Mouse (Mus musculus) stomach, postnatal 0 days (tissue): ENCODE measurements around the gene Sirt2. TPM values are rescaled to one million over a fixed set of nuclear protein-coding genes. Genes with fewer than 3 reads are reported as not detected.
A peak's percentile ranks its signal among the peaks of the same experiment; 100 is the strongest.

Source experiments
- ATAC-seq: fragments of 200-750 bp; cut with Nextera tagmentation; 2 replicates; pipeline ENCODE4 v1.8.0; 2017; ENCODE audit not compliant: low FRiP score, low TSS enrichment
- DNase-seq: peaks from one replicate; pipeline ENCODE4 v3.0.0-alpha.2; 2016; ENCODE audit warnings: low spot score
- H3K27ac ChIP-seq: fragments of 300-500 bp; sonication (generic); replicated peaks from 2 replicates; pipeline ENCODE4 v1.5.1; 2014; ENCODE audit warnings: mild to moderate bottlenecking, control low read depth
- H3K27me3 ChIP-seq: fragments of 300-500 bp; sonication (generic); 2 replicates; pipeline ENCODE4 v1.6.1; 2014; ENCODE audit warnings: low read length; ENCODE audit not compliant: control insufficient read depth, insufficient read depth
- H3K36me3 ChIP-seq: fragments of 300-500 bp; sonication (generic); 2 replicates; pipeline ENCODE4 v1.6.1; 2014; ENCODE audit warnings: low read length, mixed read lengths; ENCODE audit not compliant: control insufficient read depth, insufficient read depth
- H3K4me1 ChIP-seq: fragments of 300-500 bp; sonication (generic); replicated peaks from 2 replicates; pipeline ENCODE4 v1.6.1; 2014; ENCODE audit warnings: antibody characterized with exemption; ENCODE audit not compliant: control insufficient read depth, insufficient read depth
- H3K4me2 ChIP-seq: fragments of 300-500 bp; sonication (generic); replicated peaks from 2 replicates; pipeline ENCODE4 v1.6.1; 2014; ENCODE audit warnings: low read depth, mild to moderate bottlenecking, control low read depth, moderate library complexity
- H3K4me3 ChIP-seq: fragments of 300-500 bp; sonication (generic); 2 replicates; pipeline ENCODE4 v1.5.1; 2014; ENCODE audit warnings: low read depth, low read length, control low read depth
- H3K9ac ChIP-seq: fragments of 300-500 bp; sonication (generic); 2 replicates; pipeline ENCODE4 v1.6.1; 2014; ENCODE audit warnings: mild to moderate bottlenecking, low read length, control low read depth, mixed read lengths
- H3K9me3 ChIP-seq: fragments of 300-500 bp; sonication (generic); 2 replicates; pipeline ENCODE4 v1.6.1; 2016; ENCODE audit warnings: low read length; ENCODE audit not compliant: control insufficient read depth
- CTCF ChIP-seq: IDR thresholded peaks from 2 replicates; pipeline ENCODE4 v1.5.1; 2016; ENCODE audit warnings: antibody characterized with exemption, low read depth, mild to moderate bottlenecking, moderate library complexity
- EP300 ChIP-seq: optimal IDR thresholded peaks from 2 replicates; pipeline ENCODE3; 2016; ENCODE audit warnings: antibody characterized with exemption
- WGBS: fragments of 180-500 bp; shearing (Covaris S2); extraction: QIAGEN DNeasy Blood & Tissue Kit; methylation state at CpG from one replicate; pipeline ENCODE4 v1.1.7; 2014; 5-methylcytosine and 5-hydroxymethylcytosine counted together
- polyA plus RNA-seq: library from polyadenylated mRNA; unstranded; fragments of >200 nt; fragmentation: Nextera tagmentation; extraction: Ambion mirVana; gene quantifications from 2 replicates; pipeline ENCODE4 v1.2.1, GENCODE M21; 2015

The Sirt2 gene
- polyA plus RNA-seq, 1 experiment from 2014 or later, result 35.3 TPM

DNA sequence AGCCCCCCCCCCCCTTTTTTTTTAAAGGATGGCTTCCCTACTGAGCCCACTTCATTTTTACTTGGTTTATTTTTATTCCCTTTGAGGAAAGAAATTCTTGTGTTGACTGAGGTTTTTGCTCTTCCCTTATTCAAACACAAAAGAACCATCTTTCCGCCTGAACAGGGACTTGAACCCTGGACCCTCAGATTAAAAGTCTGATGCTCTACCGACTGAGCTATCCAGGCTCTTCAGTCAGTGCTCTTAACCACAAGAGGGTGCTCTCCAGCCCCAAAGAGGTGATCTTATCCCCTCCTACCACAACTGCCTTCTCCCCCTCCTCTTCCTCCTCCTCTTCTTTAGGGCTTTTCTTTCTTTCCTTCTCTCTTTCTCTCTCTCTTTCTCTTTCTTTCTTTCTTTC, 27.3 kb downstream of the Sirt2 start:
- 45% methylated on average over 2 of the region's 2 CpGs for WGBS
- H3K9ac ChIP-seq, result no peak overlapping the region
- no peak overlapping the region for H3K4me2 ChIP-seq
- no peak overlapping the region for H3K27ac ChIP-seq
- H3K9me3 ChIP-seq, result no peaks in the 10 kb centered on the region
- TF ChIP-seq EP300, result no peak
- peak; percentile 64 for TF ChIP-seq CTCF
- H3K4me1 ChIP-seq, result no peaks in the 10 kb centered on the region; the same call in 1 of the 2 replicates
- H3K36me3 ChIP-seq, result no peaks in the 10 kb centered on the region
- H3K27me3 ChIP-seq, result no peaks in the 10 kb centered on the region
- no peak overlapping the region for H3K4me3 ChIP-seq
- DNase-seq (no peak), ATAC-seq (no peak)

DNA sequence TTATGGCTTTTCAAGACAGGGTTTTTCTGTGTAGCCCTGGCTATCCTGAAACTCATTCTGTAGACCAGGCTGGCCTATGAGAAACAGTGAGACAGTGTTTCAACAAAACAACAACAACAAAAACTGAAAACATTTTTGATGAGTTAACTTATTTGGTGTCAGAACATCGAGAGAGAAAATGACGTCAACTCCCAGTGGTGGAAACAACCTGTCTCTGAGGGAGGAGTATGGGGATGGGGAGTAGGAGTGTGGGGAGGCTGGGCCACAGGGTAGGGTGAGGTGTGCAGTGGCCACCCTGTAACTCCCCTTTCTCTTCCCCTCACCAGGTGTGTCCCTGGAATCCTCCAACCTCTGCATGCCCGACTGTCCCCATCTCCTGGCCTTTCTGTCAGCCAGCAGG, 28.0 kb downstream of the Sirt2 start:
- H3K4me2 ChIP-seq, result no peak overlapping the region
- DNase-seq, result no peak
- no peaks in the 10 kb centered on the region for H3K4me1 ChIP-seq
- no peaks in the 10 kb centered on the region for H3K9me3 ChIP-seq
- WGBS, result 69% methylated on average over 3 of the region's 3 CpGs
- TF ChIP-seq CTCF (no peak), EP300 (no peak)
- H3K27me3 ChIP-seq, result no peaks in the 10 kb centered on the region
- ATAC-seq, result no peak
- H3K9ac ChIP-seq, result no peak overlapping the region
- no peak overlapping the region for H3K27ac ChIP-seq
- H3K4me3 ChIP-seq, result no peak overlapping the region
- no peaks in the 10 kb centered on the region for H3K36me3 ChIP-seq

DNA sequence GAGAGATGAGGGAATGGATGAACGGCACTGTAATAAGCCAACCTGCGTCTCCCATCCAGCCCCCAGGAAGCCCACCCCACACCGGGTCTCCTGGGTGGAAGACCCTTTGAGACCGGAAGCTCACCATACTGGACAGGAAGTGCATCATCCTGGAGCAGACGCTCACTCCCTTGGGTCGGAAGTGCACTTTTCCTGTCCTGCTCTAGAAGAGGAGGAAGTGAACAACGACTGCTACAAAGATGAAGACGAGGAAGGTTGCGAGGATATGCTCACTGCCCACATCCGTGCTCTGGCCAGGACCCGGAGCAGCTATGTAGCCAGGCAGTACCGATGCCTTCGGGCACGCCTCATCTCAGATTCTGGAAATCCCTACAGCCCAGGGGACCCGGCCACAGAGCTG, 29.3 kb downstream of the Sirt2 start:
- H3K4me2 ChIP-seq, result no peak overlapping the region
- no peak for DNase-seq
- 74% methylated on average over 15 of the region's 15 CpGs for WGBS
- peak overlapping the region; percentile 18; the same call in 1 of the 2 replicates for H3K9ac ChIP-seq
- TF ChIP-seq EP300, result no peak
- no peak for TF ChIP-seq CTCF
- no peaks in the 10 kb centered on the region for H3K4me1 ChIP-seq
- no peak for ATAC-seq
- peak overlapping the region; percentile 69; the same call in 1 of the 2 replicates for H3K27ac ChIP-seq
- H3K36me3 ChIP-seq, result no peaks in the 10 kb centered on the region
- H3K9me3 ChIP-seq, result no peaks in the 10 kb centered on the region
- no peak overlapping the region for H3K4me3 ChIP-seq
- H3K27me3 ChIP-seq, result no peaks in the 10 kb centered on the region

DNA sequence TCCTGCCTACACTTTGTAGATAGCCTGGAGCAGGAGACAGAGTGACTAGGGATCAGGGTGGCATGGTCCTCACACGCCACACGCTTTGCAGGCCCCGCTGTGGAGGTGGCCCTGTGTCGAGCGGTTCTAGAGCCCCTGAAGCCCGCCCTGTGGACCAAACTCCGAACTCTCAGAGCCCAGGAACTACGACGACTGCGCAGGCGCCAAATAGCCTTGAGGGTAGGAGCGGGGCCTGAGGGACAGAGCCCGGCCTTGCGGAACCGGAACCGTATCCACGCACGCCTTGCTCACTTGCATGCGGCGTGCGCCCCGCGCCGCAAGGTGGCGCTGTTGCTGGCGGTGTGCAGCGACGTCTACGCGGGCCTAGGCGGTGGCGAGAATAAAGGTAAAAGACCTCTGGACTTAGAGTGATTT, 30.0 kb downstream of the Sirt2 start:
- ATAC-seq (peak; percentile 83), DNase-seq (peak; percentile 89)
- Histone ChIP-seq H3K4me1 (no peaks in the 10 kb centered on the region), H3K27ac (peak overlapping the region; percentile 69), H3K4me2 (peak overlapping the region; percentile 45), H3K9ac (peak overlapping the region; percentile 59), H3K27me3 (no peaks in the 10 kb centered on the region), H3K4me3 (peak overlapping the region; percentile 6; the same call in 1 of the 2 replicates), H3K9me3 (no peaks in the 10 kb centered on the region), H3K36me3 (no peaks in the 10 kb centered on the region)
- TF ChIP-seq EP300, result no peak
- peak; percentile 99 for TF ChIP-seq CTCF
- WGBS, result 16% methylated on average over 32 of the region's 32 CpGs

DNA sequence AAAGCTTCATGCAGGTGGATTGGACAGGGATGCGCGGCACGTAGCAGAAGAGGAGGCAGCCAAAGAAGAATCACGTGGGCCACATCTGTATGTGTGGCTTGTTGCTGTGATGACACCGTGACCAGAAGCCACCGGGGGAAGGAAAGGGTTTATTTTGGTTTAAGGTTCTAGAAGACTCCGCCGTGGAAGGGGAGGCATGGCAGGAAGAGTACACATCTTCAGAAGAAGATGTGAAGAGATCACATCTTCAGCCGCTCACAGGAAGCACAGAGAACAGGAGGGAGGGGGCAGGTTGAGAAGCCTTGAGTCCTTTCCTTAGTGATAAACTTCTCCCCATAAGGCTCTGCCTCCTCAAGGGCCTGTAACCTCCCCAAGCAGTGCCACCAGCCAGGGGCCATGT, 33.5 kb downstream of the Sirt2 start:
- Histone ChIP-seq H3K27me3 (no peaks in the 10 kb centered on the region), H3K36me3 (no peaks in the 10 kb centered on the region), H3K4me1 (peaks cover 12% of the 10 kb centered on the region), H3K27ac (no peak overlapping the region), H3K9ac (no peak overlapping the region), H3K9me3 (no peaks in the 10 kb centered on the region), H3K4me3 (no peak overlapping the region), H3K4me2 (no peak overlapping the region)
- TF ChIP-seq EP300 (no peak), CTCF (no peak)
- DNase-seq (no peak), ATAC-seq (no peak)
- 94% methylated on average over 9 of the region's 9 CpGs for WGBS

DNA sequence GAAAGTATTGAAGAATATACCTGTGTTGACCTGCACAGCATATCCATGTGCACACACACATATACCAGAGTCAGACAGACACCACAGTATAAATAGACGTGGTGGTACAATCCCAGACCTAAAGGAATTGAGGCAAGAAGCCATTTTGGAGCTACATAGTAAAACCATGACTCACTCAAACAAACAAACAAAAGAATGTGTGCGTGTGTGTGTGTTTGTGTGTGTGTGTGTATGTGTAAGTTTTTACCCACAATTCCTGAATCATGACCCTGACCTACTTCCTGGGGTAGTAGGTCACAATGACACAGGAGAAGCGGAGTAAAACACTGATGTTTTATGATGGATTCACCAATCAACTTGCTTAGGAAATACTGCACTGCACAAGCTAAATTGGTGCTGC, 34.9 kb downstream of the Sirt2 start:
- DNase-seq, result no peak
- 37% methylated on average over 3 of the region's 3 CpGs for WGBS
- H3K4me3 ChIP-seq, result no peak overlapping the region
- H3K9me3 ChIP-seq, result no peaks in the 10 kb centered on the region
- no peak overlapping the region for H3K4me2 ChIP-seq
- no peak for ATAC-seq
- TF ChIP-seq CTCF (no peak), EP300 (no peak)
- peak overlapping the region; percentile 98 for H3K27ac ChIP-seq
- no peak overlapping the region for H3K9ac ChIP-seq
- H3K27me3 ChIP-seq, result no peaks in the 10 kb centered on the region
- no peaks in the 10 kb centered on the region for H3K36me3 ChIP-seq
- peaks cover 12% of the 10 kb centered on the region for H3K4me1 ChIP-seq
